22 mouse cellular contexts compared by ENCODE assay signal in the genomic region with DNA sequence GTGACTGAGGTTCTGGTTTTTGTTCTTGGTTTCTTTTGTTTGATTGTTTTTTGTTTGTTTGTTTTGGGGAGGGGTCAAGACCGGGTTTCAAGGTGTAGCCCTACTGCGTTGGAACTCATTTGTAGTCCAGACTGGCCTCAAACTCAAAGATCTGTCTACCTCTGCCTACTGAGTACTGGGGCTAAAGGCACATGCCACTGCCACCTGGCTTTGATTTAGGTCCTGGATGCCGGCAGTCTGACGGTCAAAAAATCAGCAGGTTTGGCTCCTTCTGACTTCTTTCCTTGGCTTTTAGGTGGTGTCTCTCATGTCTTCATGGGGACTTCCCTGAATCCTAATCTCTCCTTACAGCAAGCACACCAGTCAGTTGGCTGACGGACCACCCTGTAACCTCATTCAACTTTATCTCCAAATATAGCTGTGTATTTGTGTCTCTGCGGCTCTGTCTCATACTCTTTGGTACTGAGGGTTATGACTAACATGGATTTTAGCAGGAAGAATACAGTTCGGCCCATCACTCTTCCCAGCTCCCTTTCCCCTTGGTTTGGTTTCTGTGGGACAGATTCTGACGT. TPM values are rescaled to one million over a fixed set of nuclear protein-coding genes. Genes with fewer than 3 reads are reported as not detected.
DNase-seq lines count a peak whose midpoint lies in the region; ATAC-seq lines count a peak whose summit lies in the region.
"Had no signal": no experiment of that assay in that cellular context is flagged by ENCODE, and none has a peak within 500 bp of the region (broad histone marks: within the 10 kb centered on the region; RNA-seq: fewer than 3 reads in every experiment).

No protein-coding gene starts in this region.

- WGBS in heart, embryonic 11.5 days (ENCODE audit: insufficient replicate concordance) = 79% methylated on average over 8 of the region's 8 CpGs
- 53% methylated on average over 8 of the region's 8 CpGs for WGBS in liver, embryonic 11.5 days

- H3K4me2 ChIP-seq in heart, embryonic 11.5 days = peak overlapping the region; percentile 49
- peak overlapping the region; percentile 88 for H3K4me2 ChIP-seq in liver, embryonic 11.5 days
- H3K4me2 ChIP-seq: hindbrain, embryonic 13.5 days; limb, embryonic 12.5 days; lung, embryonic 15.5 days; midbrain, embryonic 12.5 days; neural tube, embryonic 13.5 days had no signal

- DNase-seq in heart, postnatal 4 days = no peak
- DNase-seq in c-Kit-negative CD71-positive TER-119-positive erythroid progenitor cells, embryonic 14.5 days (ENCODE audit: low read depth, low spot score) = peak; percentile 46
- no peak for DNase-seq in liver, embryonic 11.5 days (ENCODE audit: low spot score)
- DNase-seq in cerebellum, adult 11 months = no peak
- DNase-seq in urinary bladder, postnatal 36 days (ENCODE audit: low spot score in 2 of 2) = no peak
- DNase-seq: adrenal gland, adult 8-10 months; cerebellum, adult 8-10 months; heart, adult 18-20 months; kidney, adult 8-10 months; kidney, postnatal 25 days; lung, postnatal 4 days; right cerebral cortex, adult 18-20 months; thymus, postnatal 25 days had no signal

- no peak overlapping the region for H3K27ac ChIP-seq in heart, embryonic 11.5 days (ENCODE audit: low read depth, low read length)
- peak overlapping the region; percentile 60 for H3K27ac ChIP-seq in liver, embryonic 11.5 days (ENCODE audit: low read depth, low read length)
- H3K27ac ChIP-seq: hindbrain, embryonic 13.5 days; left cerebral cortex, adult 2 months; limb, embryonic 12.5 days; lung, embryonic 15.5 days; midbrain, embryonic 12.5 days; neural tube, embryonic 13.5 days had no signal

- peaks cover 11% of the 10 kb centered on the region for H3K4me1 ChIP-seq in heart, embryonic 11.5 days (ENCODE audit: control insufficient read depth, insufficient read depth, low read length)
- H3K4me1 ChIP-seq in liver, embryonic 11.5 days (replicated peaks; ENCODE audit: control insufficient read depth, insufficient read depth, low read length) = peaks cover 26% of the 10 kb centered on the region

- no peaks in the 10 kb centered on the region for H3K27me3 ChIP-seq in heart, embryonic 11.5 days (ENCODE audit: control insufficient read depth, insufficient read depth, low read length)
- H3K27me3 ChIP-seq in liver, embryonic 11.5 days (replicated peaks; ENCODE audit: control insufficient read depth, insufficient read depth, low read length) = no peaks in the 10 kb centered on the region
- H3K27me3 ChIP-seq: hindbrain, embryonic 13.5 days; limb, embryonic 12.5 days; lung, embryonic 15.5 days; midbrain, embryonic 12.5 days; neural tube, embryonic 13.5 days had no signal

- H3K4me3 ChIP-seq in heart, embryonic 11.5 days (ENCODE audit: low read depth, low read length) = 0 out of 2 replicates have a peak overlapping the region, but pooled peaks have one; percentile 5
- peak overlapping the region; percentile 63 for H3K4me3 ChIP-seq in liver, embryonic 11.5 days (ENCODE audit: low read depth, low read length)
- H3K4me3 ChIP-seq: hindbrain, embryonic 13.5 days; left cerebral cortex, adult 2 months; limb, embryonic 12.5 days; lung, embryonic 15.5 days; midbrain, embryonic 12.5 days; neural tube, embryonic 13.5 days had no signal

- 0 out of 2 replicates have a peak overlapping the region, but pooled peaks have one; percentile 16 for H3K9ac ChIP-seq in heart, embryonic 11.5 days (ENCODE audit: low read depth, low read length)
- H3K9ac ChIP-seq in liver, embryonic 11.5 days (ENCODE audit: low read depth, low read length) = peak overlapping the region; percentile 73; the same call in 1 of the 2 replicates
- H3K9ac ChIP-seq: hindbrain, embryonic 13.5 days; limb, embryonic 12.5 days; lung, embryonic 15.5 days; midbrain, embryonic 12.5 days; neural tube, embryonic 13.5 days had no signal

- no peak for ATAC-seq in heart, embryonic 11.5 days (replicated peaks; ENCODE audit: insufficient number of reproducible peaks, low FRiP score, low TSS enrichment)
- 0 out of 2 replicates have a peak, but pooled peaks have one; percentile 13 for ATAC-seq in liver, embryonic 11.5 days (replicated peaks; ENCODE audit: low FRiP score)
- peak; percentile 32 for ATAC-seq in megakaryocyte progenitor cell, adult 5-6 weeks (replicated peaks; ENCODE audit: poor library complexity)
- ATAC-seq: inflammation-experienced regulatory T-cells, adult 6 months had no signal

- H3K9me3 ChIP-seq in heart, embryonic 11.5 days (replicated peaks; ENCODE audit: control insufficient read depth, low read length) = no peaks in the 10 kb centered on the region
- H3K9me3 ChIP-seq in liver, embryonic 11.5 days (ENCODE audit: control insufficient read depth, low read length) = no peaks in the 10 kb centered on the region
- H3K9me3 ChIP-seq: hindbrain, embryonic 13.5 days; lung, embryonic 15.5 days; midbrain, embryonic 12.5 days; neural tube, embryonic 13.5 days had no signal

- H3K36me3 ChIP-seq in heart, embryonic 11.5 days (ENCODE audit: control insufficient read depth, insufficient read depth, low read length) = peaks cover 2% of the 10 kb centered on the region; the same call in 1 of the 2 replicates
- H3K36me3 ChIP-seq in liver, embryonic 11.5 days (ENCODE audit: control insufficient read depth, insufficient read depth, low read length) = peaks cover 7% of the 10 kb centered on the region
- H3K36me3 ChIP-seq: midbrain, embryonic 12.5 days had no signal

RNA-seq across cellular contexts. Expression of gene Comt, which starts 4.1 kb away (rescaled TPM):
- polyA plus RNA-seq in heart, embryonic 11.5 days (2014; fragmentation: Nextera tagmentation; extraction: Ambion mirVana) = 90.1 and 96.5 TPM in 2 replicates
- 100 to 1,000 TPM; 116 to 122 TPM for total RNA-seq in heart, postnatal 4 days (2021)
- 140 and 141 TPM in 2 replicates for polyA plus RNA-seq in liver, embryonic 11.5 days (2014; fragmentation: Nextera tagmentation; extraction: Ambion mirVana)
- 42.8 and 55.1 TPM in 2 replicates for total RNA-seq in megakaryocyte progenitor cell, adult 5-6 weeks (2015)
- total RNA-seq in megakaryocyte progenitor cell, adult 5-6 weeks (2017) = 42.3 and 47.1 TPM in 2 replicates

RNA-seq across cellular contexts. Expression of gene Txnrd2, which starts 4.5 kb away (rescaled TPM):
- polyA plus RNA-seq in heart, embryonic 11.5 days (2014; fragmentation: Nextera tagmentation; extraction: Ambion mirVana) = 32.6 and 32.8 TPM in 2 replicates
- total RNA-seq in heart, postnatal 4 days (2021) = 10 to 100 TPM; 26.7 to 29.0 TPM
- 83.7 and 91.8 TPM in 2 replicates for polyA plus RNA-seq in liver, embryonic 11.5 days (2014; fragmentation: Nextera tagmentation; extraction: Ambion mirVana)
- 14.3 and 23.0 TPM in 2 replicates for total RNA-seq in megakaryocyte progenitor cell, adult 5-6 weeks (2015)
- 12.5 and 20.6 TPM in 2 replicates for total RNA-seq in megakaryocyte progenitor cell, adult 5-6 weeks (2017)
